Mouse (Mus musculus) liver, postnatal 0 days (tissue): ENCODE measurements at regions not wholly inside any gene's neighbourhood (a gene's known extent, or its start where the extent isn't known, plus 50 kb on each side); places are given as distances from the start of the nearest gene placed in this dataset.

Experiments
- ATAC-seq: fragments of 200-750 bp; cut with Nextera tagmentation; 2 replicates; pipeline ENCODE4 v1.8.0; 2017; ENCODE audit warnings: mild to moderate bottlenecking, moderate library complexity
- DNase-seq: peaks from one replicate; pipeline ENCODE4 v3.0.0-alpha.2; 2016
- H3K27ac ChIP-seq: fragments of 300-500 bp; sonication (generic); 2 replicates; pipeline ENCODE4 v1.5.1; 2014; ENCODE audit warnings: antibody characterized with exemption, moderate library complexity, mild to moderate bottlenecking, low read depth
- H3K27me3 ChIP-seq: fragments of 300-500 bp; sonication (generic); 2 replicates; pipeline ENCODE4 v1.6.1; 2014; ENCODE audit warnings: low read length, control low read depth, mixed read lengths; ENCODE audit not compliant: insufficient read depth
- H3K36me3 ChIP-seq: fragments of 300-500 bp; sonication (generic); replicated peaks from 2 replicates; pipeline ENCODE4 v1.6.1; 2014; ENCODE audit warnings: mild to moderate bottlenecking, control low read depth, low read length, moderate library complexity, mixed read lengths; ENCODE audit not compliant: insufficient read depth
- H3K4me1 ChIP-seq: fragments of 300-500 bp; sonication (generic); 2 replicates; pipeline ENCODE4 v1.6.1; 2014; ENCODE audit warnings: antibody characterized with exemption, mild to moderate bottlenecking, control low read depth; ENCODE audit not compliant: insufficient read depth
- H3K4me2 ChIP-seq: fragments of 300-500 bp; sonication (generic); 2 replicates; pipeline ENCODE4 v1.6.1; 2014; ENCODE audit warnings: low read depth, mild to moderate bottlenecking, low read length, moderate library complexity, mixed read lengths
- H3K4me3 ChIP-seq: fragments of 300-500 bp; sonication (generic); 2 replicates; pipeline ENCODE4 v1.5.1; 2014; ENCODE audit warnings: low read depth, low read length
- H3K9ac ChIP-seq: fragments of 300-500 bp; sonication (generic); replicated peaks from 2 replicates; pipeline ENCODE4 v1.6.1; 2014; ENCODE audit warnings: mild to moderate bottlenecking, moderate library complexity
- H3K9me3 ChIP-seq: fragments of 300-500 bp; sonication (generic); 2 replicates; pipeline ENCODE4 v1.6.1; 2016; ENCODE audit warnings: mild to moderate bottlenecking, control low read depth, low read length, mixed read lengths
- CTCF ChIP-seq: sonication (generic); IDR thresholded peaks from 2 replicates; pipeline ENCODE4 v1.5.1; 2016; ENCODE audit warnings: antibody characterized with exemption, low read depth
- EP300 ChIP-seq: IDR thresholded peaks from 2 replicates; pipeline ENCODE4 v1.6.1; 2016; ENCODE audit warnings: antibody characterized with exemption, low read depth, mild to moderate bottlenecking
- WGBS: fragments of 180-500 bp; shearing (Covaris S2); extraction: QIAGEN DNeasy Blood & Tissue Kit; methylation state at CpG from one replicate; pipeline ENCODE4 v1.1.7; 2014; ENCODE audit not compliant: insufficient replicate concordance; 5-methylcytosine and 5-hydroxymethylcytosine counted together

DNA sequence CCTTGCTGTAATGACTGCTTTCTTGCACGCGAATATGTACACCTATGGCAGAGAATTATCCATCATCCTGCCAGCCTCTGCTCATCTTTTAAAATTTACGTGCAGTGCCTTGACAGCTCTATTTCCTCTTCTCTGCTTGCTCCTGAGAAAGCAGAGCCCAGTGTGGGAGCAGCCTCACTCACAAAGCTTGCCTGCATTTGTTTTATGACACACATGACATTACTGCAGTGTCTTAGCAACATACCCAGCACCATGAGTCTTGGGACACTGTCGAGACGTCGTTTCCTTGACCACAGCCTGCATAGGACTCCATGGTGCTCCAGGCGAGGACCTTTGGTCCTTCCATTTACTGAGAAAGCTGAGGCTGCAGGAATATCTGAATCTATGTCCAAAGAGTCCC is 2055.4 kb upstream of the Lrrc6 start:
- H3K4me2 ChIP-seq: no peak overlapping the region

GRCm38 (mm10) chr15:68536055-68536325 is 2035.3 kb upstream of the Lrrc6 start:
- no peak overlapping the region for H3K9ac ChIP-seq
- WGBS: 58% methylated on average over 4 of the region's 4 CpGs
- ATAC-seq (no peak), DNase-seq (no peak)
- no peak overlapping the region for H3K4me2 ChIP-seq
- H3K4me3 ChIP-seq: no peak overlapping the region
- H3K9me3 ChIP-seq: no peaks in the 10 kb centered on the region
- no peaks in the 10 kb centered on the region for H3K36me3 ChIP-seq
- no peaks in the 10 kb centered on the region for H3K4me1 ChIP-seq
- TF ChIP-seq EP300 (no peak), CTCF (no peak)
- H3K27ac ChIP-seq: no peak overlapping the region
- no peaks in the 10 kb centered on the region for H3K27me3 ChIP-seq

More for the DNA sequence above, 2055.4 kb upstream of the Lrrc6 start:
- ATAC-seq (no peak), DNase-seq (no peak)
- no peaks in the 10 kb centered on the region for H3K36me3 ChIP-seq
- no peak overlapping the region for H3K4me3 ChIP-seq
- H3K9me3 ChIP-seq: no peaks in the 10 kb centered on the region
- 67% methylated on average over 7 of the region's 7 CpGs for WGBS
- no peak overlapping the region for H3K27ac ChIP-seq
- no peaks in the 10 kb centered on the region for H3K4me1 ChIP-seq
- TF ChIP-seq CTCF: no peak
- TF ChIP-seq EP300: no peak
- H3K9ac ChIP-seq: no peak overlapping the region
- H3K27me3 ChIP-seq: no peaks in the 10 kb centered on the region

GRCm38 (mm10) chr15:68535297-68536054 is 2034.8 kb upstream of the Lrrc6 start:
- TF ChIP-seq CTCF (no peak), EP300 (no peak)
- 66% methylated on average over 10 of the region's 10 CpGs for WGBS
- H3K9me3 ChIP-seq: no peaks in the 10 kb centered on the region
- ATAC-seq: no peak
- no peak overlapping the region for H3K4me3 ChIP-seq
- no peaks in the 10 kb centered on the region for H3K4me1 ChIP-seq
- no peak for DNase-seq
- no peak overlapping the region for H3K9ac ChIP-seq
- no peak overlapping the region for H3K27ac ChIP-seq
- no peaks in the 10 kb centered on the region for H3K36me3 ChIP-seq
- H3K27me3 ChIP-seq: no peaks in the 10 kb centered on the region
- no peak overlapping the region for H3K4me2 ChIP-seq

- no peaks in the 10 kb centered on the region for H3K4me1 ChIP-seq
- H3K4me2 ChIP-seq: no peak overlapping the region
- ATAC-seq: no peak
- no peaks in the 10 kb centered on the region for H3K36me3 ChIP-seq
- H3K9me3 ChIP-seq: no peaks in the 10 kb centered on the region
- H3K27me3 ChIP-seq: no peaks in the 10 kb centered on the region
- H3K27ac ChIP-seq: no peak overlapping the region
- TF ChIP-seq EP300: no peak
- TF ChIP-seq CTCF: no peak
- 65% methylated on average over 2 of the region's 2 CpGs for WGBS
- DNase-seq: no peak
- no peak overlapping the region for H3K4me3 ChIP-seq
- H3K9ac ChIP-seq: no peak overlapping the region
Measured at GRCm38 (mm10) chr15:68520759-68521158, 2020.0 kb upstream of the Lrrc6 start.

DNA sequence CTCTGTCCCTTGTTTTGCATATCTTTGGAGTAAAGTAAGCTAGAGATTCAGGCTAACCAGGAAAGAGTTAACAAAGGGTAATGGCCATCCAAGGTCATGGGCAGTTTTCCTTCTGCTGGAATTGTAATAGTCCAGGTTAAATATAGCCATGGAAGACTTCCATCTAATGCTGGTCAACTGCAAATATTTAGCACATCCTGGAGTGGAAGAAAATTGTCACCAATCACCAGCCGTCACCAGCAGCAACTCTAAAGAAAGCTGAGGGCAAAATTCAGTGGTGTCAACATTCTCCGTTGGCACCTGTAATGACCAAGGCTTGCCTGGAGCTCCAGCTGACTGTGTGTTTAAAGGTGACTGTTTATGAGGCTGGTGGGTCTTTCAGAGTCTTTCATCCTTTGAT is 2011.7 kb upstream of the Lrrc6 start:
- H3K4me2 ChIP-seq: no peak overlapping the region
- no peak for TF ChIP-seq EP300
- no peak for TF ChIP-seq CTCF
- WGBS: 69% methylated on average over 2 of the region's 2 CpGs
- ATAC-seq (no peak), DNase-seq (no peak)
- H3K27ac ChIP-seq: no peak overlapping the region
- no peaks in the 10 kb centered on the region for H3K4me1 ChIP-seq
- H3K27me3 ChIP-seq: no peaks in the 10 kb centered on the region
- no peaks in the 10 kb centered on the region for H3K9me3 ChIP-seq
- no peak overlapping the region for H3K4me3 ChIP-seq
- H3K9ac ChIP-seq: no peak overlapping the region
- no peaks in the 10 kb centered on the region for H3K36me3 ChIP-seq

GRCm38 (mm10) chr15:68508190-68508589 is 2007.5 kb upstream of the Lrrc6 start:
- Histone ChIP-seq H3K9me3 (no peaks in the 10 kb centered on the region), H3K36me3 (no peaks in the 10 kb centered on the region), H3K27me3 (no peaks in the 10 kb centered on the region), H3K4me2 (no peak overlapping the region), H3K9ac (no peak overlapping the region), H3K4me1 (no peaks in the 10 kb centered on the region), H3K27ac (no peak overlapping the region), H3K4me3 (no peak overlapping the region)
- no peak for ATAC-seq
- no peak for DNase-seq
- WGBS: 79% methylated on average over 5 of the region's 5 CpGs
- no peak for TF ChIP-seq CTCF
- no peak for TF ChIP-seq EP300

- no peak overlapping the region for H3K4me2 ChIP-seq
- 51% methylated on average over 2 of the region's 2 CpGs for WGBS
- no peak overlapping the region for H3K9ac ChIP-seq
- H3K27ac ChIP-seq: no peak overlapping the region
- H3K36me3 ChIP-seq: no peaks in the 10 kb centered on the region
- DNase-seq: no peak
- no peak overlapping the region for H3K4me3 ChIP-seq
- no peaks in the 10 kb centered on the region for H3K9me3 ChIP-seq
- no peaks in the 10 kb centered on the region for H3K27me3 ChIP-seq
- TF ChIP-seq EP300: no peak
- TF ChIP-seq CTCF: no peak
- no peaks in the 10 kb centered on the region for H3K4me1 ChIP-seq
- no peak for ATAC-seq
Measured at GRCm38 (mm10) chr15:68506093-68506492, 2005.4 kb upstream of the Lrrc6 start.
